Mouse (Mus musculus): ENCODE results near the gene Eif4enif1. TPM values are rescaled to one million over a fixed set of nuclear protein-coding genes. Genes with fewer than 3 reads are reported as not detected.
"Not testable (repeated sequence)": the region's sequence is repeated elsewhere in the genome, so short reads cannot be mapped to it uniquely, and the experiment has no call there.

The Eif4enif1 gene
- 59.0 and 60.4 TPM in 2 replicates for polyA plus RNA-seq (2016; fragmentation: Nextera tagmentation; extraction: Ambion mirVana)

- Histone ChIP-seq H3K4me1 (peaks cover 13% of the 10 kb centered on the region), H3K27me3 (ENCODE audit: poor library complexity, severe bottlenecking) (no peaks in the 10 kb centered on the region), H3K4me3 (peak within 1 kb of the TSS; percentile 51), H3K27ac (peak within 1 kb of the TSS; percentile 85), H3K36me3 (replicated peaks) (peaks cover 30% of the 10 kb centered on the region), H3K9me3 (no peaks in the 10 kb centered on the region)
- WGBS: under 1% methylated on average over 45 of the region's 57 CpGs
- DNase-seq (ENCODE audit: extremely low spot score, low spot score): peak; percentile 94
Observed at GRCm38 (mm10) chr11:3202231-3202701, at the start of gene Eif4enif1. Eif4enif1 (plus strand) TSS chr11:3202392.

DNA sequence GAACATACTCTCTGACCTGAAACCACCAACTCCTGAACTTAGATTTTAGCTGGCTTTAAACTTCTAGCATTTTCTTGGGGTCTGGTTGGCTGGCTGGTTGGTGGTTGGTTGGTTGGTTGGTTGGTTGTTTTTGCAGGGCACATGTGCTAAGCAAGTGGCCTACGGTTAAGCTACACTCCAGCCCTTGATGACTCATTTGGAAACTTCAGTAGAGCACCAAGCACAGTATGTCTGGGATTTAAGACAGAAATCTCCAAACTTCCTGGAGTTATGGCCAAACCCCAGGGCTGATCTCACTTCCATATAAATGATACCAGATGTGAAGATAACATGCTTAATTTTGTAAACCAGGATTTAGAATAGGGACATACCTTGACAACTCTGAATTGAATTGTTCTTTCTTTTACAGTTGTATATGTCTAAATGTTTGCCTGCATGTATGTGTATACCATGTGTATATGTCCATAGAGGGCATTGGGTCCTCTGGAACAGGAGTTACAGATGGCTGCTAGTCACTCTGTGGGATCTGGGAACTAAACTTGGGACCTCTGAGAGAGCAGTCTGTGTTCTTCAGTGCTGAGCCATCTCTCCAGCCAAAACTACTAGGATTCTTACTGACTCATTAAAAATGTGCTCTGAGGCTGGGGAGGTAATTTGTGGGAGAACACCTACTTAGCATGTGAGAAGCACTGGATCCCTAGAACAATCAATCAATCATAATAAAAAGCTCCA is 48.4 kb upstream of the Eif4enif1 start:
- H3K36me3 ChIP-seq (replicated peaks): peaks cover 19% of the 10 kb centered on the region

DNA sequence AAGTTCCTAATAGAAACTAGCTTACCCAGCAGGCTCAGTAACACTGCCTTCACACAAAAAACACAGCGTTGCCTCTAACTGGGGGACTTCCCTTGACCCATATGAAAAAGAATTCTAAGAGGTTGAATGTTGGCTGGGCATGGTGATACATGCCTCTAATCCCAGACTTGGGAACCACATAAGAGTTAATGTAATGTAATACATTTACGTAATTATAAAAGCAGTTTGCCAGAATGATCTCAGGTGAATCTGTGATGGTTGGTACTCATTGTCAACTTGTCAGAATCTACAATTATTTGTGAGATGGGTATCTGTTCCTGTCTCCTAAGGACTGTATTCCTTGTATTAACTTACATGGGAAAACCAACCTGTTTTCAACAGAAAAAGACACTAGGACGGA is 45.2 kb upstream of the Eif4enif1 start:
- WGBS: 88% methylated on average over 2 of the region's 3 CpGs
- peaks cover 21% of the 10 kb centered on the region for H3K9me3 ChIP-seq
- not testable (repeated sequence) for H3K36me3 ChIP-seq (replicated peaks); H3K27ac ChIP-seq; H3K27me3 ChIP-seq (ENCODE audit: poor library complexity, severe bottlenecking); H3K4me1 ChIP-seq; H3K4me3 ChIP-seq; DNase-seq (ENCODE audit: extremely low spot score, low spot score)

More for the DNA sequence above, 48.4 kb upstream of the Eif4enif1 start:
- peak; percentile 30 for DNase-seq (ENCODE audit: extremely low spot score, low spot score)
- 80% methylated on average over 1 of the region's 1 CpGs for WGBS
- not testable (repeated sequence) for H3K27me3 ChIP-seq (ENCODE audit: poor library complexity, severe bottlenecking); H3K4me3 ChIP-seq; H3K27ac ChIP-seq; H3K4me1 ChIP-seq
- peaks cover 28% of the 10 kb centered on the region for H3K9me3 ChIP-seq

- WGBS: 94% methylated on average over 6 of the region's 6 CpGs
- H3K4me3 ChIP-seq; H3K4me1 ChIP-seq; DNase-seq (ENCODE audit: extremely low spot score, low spot score); H3K36me3 ChIP-seq (replicated peaks); H3K27me3 ChIP-seq (ENCODE audit: poor library complexity, severe bottlenecking); H3K27ac ChIP-seq: not testable (repeated sequence)
- H3K9me3 ChIP-seq: peaks cover 27% of the 10 kb centered on the region
Observed at GRCm38 (mm10) chr11:3157996-3158395, 44.2 kb upstream of the Eif4enif1 start.

GRCm38 (mm10) chr11:3158800-3159199 is 43.4 kb upstream of the Eif4enif1 start:
- not testable (repeated sequence) for H3K27ac ChIP-seq; DNase-seq (ENCODE audit: extremely low spot score, low spot score); H3K4me1 ChIP-seq; H3K27me3 ChIP-seq (ENCODE audit: poor library complexity, severe bottlenecking); H3K36me3 ChIP-seq (replicated peaks); H3K4me3 ChIP-seq
- 90% methylated on average over 4 of the region's 4 CpGs for WGBS
- peaks cover 26% of the 10 kb centered on the region for H3K9me3 ChIP-seq

DNA sequence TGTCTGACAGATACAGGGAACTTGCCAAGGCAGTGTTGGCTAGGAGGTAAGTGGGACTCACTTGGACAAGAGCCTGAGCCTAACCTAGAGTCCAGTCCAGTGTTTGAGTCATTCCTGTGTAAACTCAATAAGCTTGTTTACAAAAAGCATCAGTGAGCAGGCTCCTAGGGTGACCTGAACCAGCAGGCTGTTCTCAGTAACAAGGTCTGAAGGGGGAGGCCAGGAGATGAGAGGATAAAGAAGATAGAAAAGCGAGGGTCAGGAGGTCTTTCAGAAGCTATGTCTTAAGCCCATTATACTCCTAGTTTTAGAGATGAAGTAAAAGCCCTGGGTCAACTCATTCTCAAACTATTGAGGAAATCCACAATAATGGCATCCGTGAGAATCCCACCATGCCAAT is 40.8 kb upstream of the Eif4enif1 start:
- not testable (repeated sequence) for H3K27ac ChIP-seq; H3K4me3 ChIP-seq; DNase-seq (ENCODE audit: extremely low spot score, low spot score); H3K4me1 ChIP-seq; H3K27me3 ChIP-seq (ENCODE audit: poor library complexity, severe bottlenecking); H3K36me3 ChIP-seq (replicated peaks)
- H3K9me3 ChIP-seq: peaks cover 23% of the 10 kb centered on the region
- 68% methylated on average over 1 of the region's 2 CpGs for WGBS

GRCm38 (mm10) chr11:3162236-3162897 is 39.8 kb upstream of the Eif4enif1 start:
- H3K36me3 ChIP-seq (replicated peaks); DNase-seq (ENCODE audit: extremely low spot score, low spot score); H3K27ac ChIP-seq; H3K4me1 ChIP-seq; H3K4me3 ChIP-seq; H3K27me3 ChIP-seq (ENCODE audit: poor library complexity, severe bottlenecking): not testable (repeated sequence)
- 72% methylated on average over 5 of the region's 5 CpGs for WGBS
- peaks cover 21% of the 10 kb centered on the region for H3K9me3 ChIP-seq

GRCm38 (mm10) chr11:3163122-3163521 is 39.1 kb upstream of the Eif4enif1 start:
- 93% methylated on average over 2 of the region's 2 CpGs for WGBS
- not testable (repeated sequence) for H3K27me3 ChIP-seq (ENCODE audit: poor library complexity, severe bottlenecking); H3K36me3 ChIP-seq (replicated peaks); H3K27ac ChIP-seq; H3K4me3 ChIP-seq; H3K4me1 ChIP-seq; DNase-seq (ENCODE audit: extremely low spot score, low spot score)
- peaks cover 26% of the 10 kb centered on the region for H3K9me3 ChIP-seq

GRCm38 (mm10) chr11:3163661-3164060 is 38.5 kb upstream of the Eif4enif1 start:
- WGBS: 81% methylated on average over 3 of the region's 3 CpGs
- not testable (repeated sequence) for H3K4me3 ChIP-seq; DNase-seq (ENCODE audit: extremely low spot score, low spot score); H3K4me1 ChIP-seq; H3K36me3 ChIP-seq (replicated peaks); H3K27me3 ChIP-seq (ENCODE audit: poor library complexity, severe bottlenecking); H3K27ac ChIP-seq
- peaks cover 29% of the 10 kb centered on the region for H3K9me3 ChIP-seq

GRCm38 (mm10) chr11:3165210-3165782 is 36.9 kb upstream of the Eif4enif1 start:
- not testable (repeated sequence) for H3K27ac ChIP-seq; H3K27me3 ChIP-seq (ENCODE audit: poor library complexity, severe bottlenecking); DNase-seq (ENCODE audit: extremely low spot score, low spot score); H3K36me3 ChIP-seq (replicated peaks); H3K4me1 ChIP-seq; H3K4me3 ChIP-seq
- peaks cover 29% of the 10 kb centered on the region for H3K9me3 ChIP-seq
- 86% methylated on average over 3 of the region's 5 CpGs for WGBS

- not testable (repeated sequence) for H3K27me3 ChIP-seq (ENCODE audit: poor library complexity, severe bottlenecking); H3K4me1 ChIP-seq; H3K27ac ChIP-seq; H3K36me3 ChIP-seq (replicated peaks); DNase-seq (ENCODE audit: extremely low spot score, low spot score); H3K4me3 ChIP-seq
- H3K9me3 ChIP-seq: peaks cover 28% of the 10 kb centered on the region
Observed at GRCm38 (mm10) chr11:3166321-3166720, 35.9 kb upstream of the Eif4enif1 start.

GRCm38 (mm10) chr11:3167129-3167528 is 35.1 kb upstream of the Eif4enif1 start:
- WGBS: 88% methylated on average over 4 of the region's 4 CpGs
- DNase-seq (ENCODE audit: extremely low spot score, low spot score); H3K27ac ChIP-seq; H3K4me3 ChIP-seq; H3K27me3 ChIP-seq (ENCODE audit: poor library complexity, severe bottlenecking); H3K36me3 ChIP-seq (replicated peaks); H3K4me1 ChIP-seq: not testable (repeated sequence)
- peaks cover 32% of the 10 kb centered on the region for H3K9me3 ChIP-seq

GRCm38 (mm10) chr11:3167571-3168001 is 34.6 kb upstream of the Eif4enif1 start:
- not testable (repeated sequence) for H3K36me3 ChIP-seq (replicated peaks); H3K4me3 ChIP-seq; DNase-seq (ENCODE audit: extremely low spot score, low spot score); H3K27me3 ChIP-seq (ENCODE audit: poor library complexity, severe bottlenecking); H3K4me1 ChIP-seq; H3K27ac ChIP-seq
- 77% methylated on average over 4 of the region's 4 CpGs for WGBS
- peaks cover 27% of the 10 kb centered on the region for H3K9me3 ChIP-seq
